Mouse (Mus musculus) lung, embryonic 14.5 days (tissue): ENCODE measurements at regions not wholly inside any gene's neighbourhood (a gene's known extent, or its start where the extent isn't known, plus 50 kb on each side); places are given as distances from the start of the nearest gene placed in this dataset.

Experiments
- ATAC-seq: fragments of 200-750 bp; cut with Nextera tagmentation; 2 replicates; pipeline ENCODE4 v1.8.0; 2017; ENCODE audit warnings: mild to moderate bottlenecking, moderate TSS enrichment, moderate library complexity; ENCODE audit not compliant: insufficient read depth
- DNase-seq: peaks from one replicate; pipeline ENCODE4 v3.0.0-alpha.2; 2015
- H3K27ac ChIP-seq: fragments of 300-500 bp; sonication (generic); 2 replicates; pipeline ENCODE4 v1.5.1; 2014; ENCODE audit warnings: low read depth, mild to moderate bottlenecking, moderate library complexity
- H3K27me3 ChIP-seq: fragments of 300-500 bp; sonication (generic); 2 replicates; pipeline ENCODE4 v1.6.1; 2014; ENCODE audit warnings: low read length, control low read depth; ENCODE audit not compliant: insufficient read depth
- H3K36me3 ChIP-seq: fragments of 300-500 bp; sonication (generic); 2 replicates; pipeline ENCODE4 v1.6.1; 2014; ENCODE audit warnings: control low read depth; ENCODE audit not compliant: insufficient read depth
- H3K4me1 ChIP-seq: fragments of 300-500 bp; sonication (generic); 2 replicates; pipeline ENCODE4 v1.6.1; 2014; ENCODE audit warnings: antibody characterized with exemption, control low read depth; ENCODE audit not compliant: insufficient read depth
- H3K4me2 ChIP-seq: fragments of 300-500 bp; sonication (generic); 2 replicates; pipeline ENCODE4 v1.6.1; 2014; ENCODE audit warnings: mild to moderate bottlenecking
- H3K4me3 ChIP-seq: fragments of 300-500 bp; sonication (generic); 2 replicates; pipeline ENCODE4 v1.5.1; 2014; ENCODE audit warnings: low read depth, low read length
- H3K9ac ChIP-seq: fragments of 300-500 bp; sonication (generic); 2 replicates; pipeline ENCODE4 v1.6.1; 2014
- H3K9me3 ChIP-seq: fragments of 300-500 bp; sonication (generic); 2 replicates; pipeline ENCODE4 v1.6.1; 2016; ENCODE audit warnings: low read depth, low read length, control low read depth
- CTCF ChIP-seq: IDR thresholded peaks from 2 replicates; pipeline ENCODE4 v1.5.1; 2016; ENCODE audit warnings: antibody characterized with exemption, low read depth
- WGBS: fragments of 180-500 bp; shearing (Covaris S2); extraction: QIAGEN DNeasy Blood & Tissue Kit; methylation state at CpG from one replicate; pipeline ENCODE4 v1.1.7; 2014; 5-methylcytosine and 5-hydroxymethylcytosine counted together

DNA sequence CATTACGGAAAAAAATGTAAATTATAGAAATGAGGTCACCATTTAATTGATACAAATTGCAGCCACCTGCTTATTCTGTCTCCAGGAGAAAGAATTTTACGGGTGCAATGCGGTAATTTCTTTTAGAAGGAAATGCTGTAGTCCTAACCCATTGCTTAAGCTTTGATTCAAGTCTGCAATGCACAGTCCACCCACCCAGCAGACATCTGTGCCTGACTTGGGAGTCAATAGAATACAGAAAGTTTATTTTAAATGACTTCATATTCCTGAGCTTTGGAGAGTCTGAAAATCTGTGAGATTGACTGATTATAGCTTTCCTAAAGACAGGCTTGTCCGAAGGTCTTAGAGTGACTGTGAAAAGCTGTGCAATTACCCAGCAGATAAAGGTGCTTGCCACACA, 693.8 kb upstream of the Tmem132c start:
- TF ChIP-seq CTCF, result no peak
- 75% methylated on average over 4 of the region's 4 CpGs for WGBS
- no peak overlapping the region for H3K4me2 ChIP-seq
- DNase-seq (no peak), ATAC-seq (no peak)
- H3K27ac ChIP-seq, result no peak overlapping the region
- H3K27me3 ChIP-seq, result no peaks in the 10 kb centered on the region
- H3K9me3 ChIP-seq, result no peaks in the 10 kb centered on the region
- no peak overlapping the region for H3K4me3 ChIP-seq
- no peaks in the 10 kb centered on the region for H3K4me1 ChIP-seq
- H3K36me3 ChIP-seq, result no peaks in the 10 kb centered on the region
- no peak overlapping the region for H3K9ac ChIP-seq

DNA sequence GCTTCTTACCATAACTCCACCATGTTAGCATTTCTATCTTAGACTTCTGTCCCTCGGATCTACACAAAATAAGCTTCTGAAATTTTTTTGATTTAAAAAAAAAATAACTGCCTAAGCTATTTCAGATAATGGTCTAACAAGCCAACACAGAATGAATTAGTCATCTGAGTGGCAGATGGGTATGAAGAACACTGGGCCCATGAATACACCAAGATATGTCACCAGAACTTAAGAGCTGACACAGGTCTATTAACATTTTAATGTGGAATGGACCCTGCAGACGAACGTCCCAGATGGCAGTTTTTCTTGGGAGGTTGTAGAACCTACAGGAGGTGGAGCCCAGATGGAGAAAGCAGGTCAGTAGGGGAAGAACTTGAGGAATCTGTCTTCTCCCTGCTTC, 689.9 kb upstream of the Tmem132c start:
- WGBS, result 71% methylated on average over 3 of the region's 3 CpGs
- no peak overlapping the region for H3K27ac ChIP-seq
- no peaks in the 10 kb centered on the region for H3K36me3 ChIP-seq
- ATAC-seq (no peak), DNase-seq (no peak)
- H3K27me3 ChIP-seq, result no peaks in the 10 kb centered on the region
- H3K9me3 ChIP-seq, result no peaks in the 10 kb centered on the region
- TF ChIP-seq CTCF, result no peak
- H3K4me2 ChIP-seq, result no peak overlapping the region
- H3K9ac ChIP-seq, result no peak overlapping the region
- no peaks in the 10 kb centered on the region for H3K4me1 ChIP-seq
- no peak overlapping the region for H3K4me3 ChIP-seq

GRCm38 (mm10) chr5:126559011-126559410, 682.6 kb upstream of the Tmem132c start:
- Histone ChIP-seq H3K4me2 (no peak overlapping the region), H3K9ac (no peak overlapping the region), H3K36me3 (no peaks in the 10 kb centered on the region), H3K9me3 (no peaks in the 10 kb centered on the region), H3K4me3 (no peak overlapping the region), H3K27me3 (no peaks in the 10 kb centered on the region), H3K27ac (no peak overlapping the region), H3K4me1 (no peaks in the 10 kb centered on the region)
- TF ChIP-seq CTCF, result no peak
- 38% methylated on average over 4 of the region's 4 CpGs for WGBS
- DNase-seq, result no peak
- no peak for ATAC-seq

GRCm38 (mm10) chr5:126565817-126566216, 675.8 kb upstream of the Tmem132c start:
- Histone ChIP-seq H3K4me2 (no peak overlapping the region), H3K9me3 (no peaks in the 10 kb centered on the region), H3K4me1 (no peaks in the 10 kb centered on the region), H3K36me3 (no peaks in the 10 kb centered on the region), H3K4me3 (no peak overlapping the region), H3K27me3 (no peaks in the 10 kb centered on the region), H3K27ac (no peak overlapping the region), H3K9ac (no peak overlapping the region)
- DNase-seq, result no peak
- 76% methylated on average over 2 of the region's 2 CpGs for WGBS
- no peak for TF ChIP-seq CTCF
- ATAC-seq, result no peak

- no peak for TF ChIP-seq CTCF
- 72% methylated on average over 6 of the region's 6 CpGs for WGBS
- Histone ChIP-seq H3K4me1 (no peaks in the 10 kb centered on the region), H3K27ac (no peak overlapping the region), H3K4me3 (no peak overlapping the region), H3K27me3 (no peaks in the 10 kb centered on the region), H3K4me2 (no peak overlapping the region), H3K36me3 (no peaks in the 10 kb centered on the region), H3K9ac (no peak overlapping the region), H3K9me3 (no peaks in the 10 kb centered on the region)
- DNase-seq (no peak), ATAC-seq (no peak)
Observed at GRCm38 (mm10) chr5:126566226-126566625, 675.4 kb upstream of the Tmem132c start.

DNA sequence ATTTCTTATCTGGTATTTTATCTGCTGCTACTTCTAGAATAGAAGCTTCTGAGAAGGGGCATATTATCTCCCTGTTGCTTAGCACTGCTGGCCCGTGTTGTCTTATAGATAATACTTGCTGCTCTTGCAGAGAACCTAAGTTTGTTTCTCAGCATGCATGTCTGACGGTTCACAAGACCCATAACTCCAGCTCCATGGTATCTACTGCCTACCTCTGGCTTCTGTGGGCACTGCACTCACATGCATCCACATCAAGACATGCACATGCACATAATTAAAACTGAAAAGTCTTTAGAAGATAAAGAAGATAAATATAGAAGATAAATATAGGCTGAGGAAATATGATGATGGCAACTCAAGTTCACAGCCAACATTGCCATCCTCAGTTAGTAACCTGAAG, 667.8 kb upstream of the Tmem132c start:
- no peaks in the 10 kb centered on the region for H3K36me3 ChIP-seq
- no peaks in the 10 kb centered on the region; the same call in 1 of the 2 replicates for H3K9me3 ChIP-seq
- H3K9ac ChIP-seq, result no peak overlapping the region
- TF ChIP-seq CTCF, result no peak
- ATAC-seq (no peak), DNase-seq (no peak)
- H3K4me2 ChIP-seq, result no peak overlapping the region
- no peak overlapping the region for H3K4me3 ChIP-seq
- H3K27ac ChIP-seq, result no peak overlapping the region
- WGBS, result 67% methylated on average over 2 of the region's 2 CpGs
- H3K27me3 ChIP-seq, result no peaks in the 10 kb centered on the region
- no peaks in the 10 kb centered on the region for H3K4me1 ChIP-seq

- Histone ChIP-seq H3K4me2 (no peak overlapping the region), H3K27ac (no peak overlapping the region), H3K9me3 (no peaks in the 10 kb centered on the region; the same call in 1 of the 2 replicates), H3K9ac (no peak overlapping the region), H3K27me3 (no peaks in the 10 kb centered on the region), H3K4me3 (no peak overlapping the region), H3K36me3 (no peaks in the 10 kb centered on the region), H3K4me1 (no peaks in the 10 kb centered on the region)
- 63% methylated on average over 12 of the region's 12 CpGs for WGBS
- no peak for ATAC-seq
- TF ChIP-seq CTCF, result no peak
- DNase-seq, result no peak
Observed at GRCm38 (mm10) chr5:126597786-126598330, 643.8 kb upstream of the Tmem132c start.

DNA sequence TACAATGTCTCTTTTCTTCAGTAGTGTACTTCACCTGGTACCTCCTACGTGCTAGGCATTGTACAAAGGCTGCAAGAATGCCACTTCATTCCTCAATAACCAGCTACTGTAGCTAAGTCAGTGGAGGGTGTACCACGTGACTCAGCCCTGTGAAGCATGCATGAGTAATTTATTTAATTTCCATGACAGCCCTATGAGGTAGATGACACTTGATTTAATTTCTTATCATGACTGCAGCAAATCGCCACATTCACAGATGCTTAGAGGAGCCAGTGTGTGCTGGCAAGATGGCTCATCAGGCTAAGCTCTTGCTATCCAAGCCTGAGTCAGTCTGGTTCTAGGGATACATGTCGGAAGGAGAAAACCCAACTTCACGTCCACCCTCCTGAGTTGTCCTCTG, 642.0 kb upstream of the Tmem132c start:
- Histone ChIP-seq H3K4me2 (no peak overlapping the region), H3K36me3 (no peaks in the 10 kb centered on the region), H3K9ac (no peak overlapping the region), H3K4me3 (no peak overlapping the region), H3K27me3 (no peaks in the 10 kb centered on the region), H3K27ac (no peak overlapping the region), H3K9me3 (no peaks in the 10 kb centered on the region; the same call in 1 of the 2 replicates), H3K4me1 (no peaks in the 10 kb centered on the region)
- no peak for TF ChIP-seq CTCF
- DNase-seq (no peak), ATAC-seq (no peak)
- 74% methylated on average over 5 of the region's 5 CpGs for WGBS
